29 mouse cellular contexts compared by ENCODE assay signal in the genomic region with DNA sequence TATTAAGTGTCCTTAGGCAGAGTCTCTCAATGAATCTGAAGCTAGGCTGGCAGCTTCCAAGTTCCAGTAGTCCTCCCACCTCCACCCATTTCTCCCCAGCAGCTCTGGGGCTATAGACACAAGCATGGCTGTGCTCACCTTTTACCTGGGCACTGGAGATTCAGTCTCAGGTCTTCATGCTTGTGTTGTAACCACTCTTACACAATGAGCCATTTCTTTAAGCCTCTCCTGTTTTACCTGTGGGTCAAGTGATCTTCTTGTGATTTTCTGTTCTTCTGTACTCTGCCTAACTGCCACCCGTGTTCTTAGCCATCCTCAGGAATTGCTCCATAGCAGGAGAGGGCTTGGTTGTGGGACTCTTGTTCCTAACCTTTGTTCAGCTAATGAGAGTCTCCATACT. TPM values are rescaled to one million over a fixed set of nuclear protein-coding genes. Genes with fewer than 3 reads are reported as not detected.
A peak's percentile ranks its signal among the peaks of the same experiment; 100 is the strongest.
DNase-seq lines count a peak whose midpoint lies in the region; ATAC-seq and TF ChIP-seq lines count a peak whose summit lies in the region.
"Had no signal": no experiment of that assay in that cellular context is flagged by ENCODE, and none has a peak within 500 bp of the region (broad histone marks: within the 10 kb centered on the region; RNA-seq: fewer than 3 reads in every experiment).

No protein-coding gene starts in this region.

- 0 out of 2 replicates have a peak, but pooled peaks have one; percentile 17 for TF ChIP-seq EP300 in lung, postnatal 0 days (IDR thresholded peaks at IDR 0.05)

- H3K36me3 ChIP-seq in lung, postnatal 0 days (ENCODE audit: insufficient read depth, low read length) = no peaks in the 10 kb centered on the region
- H3K36me3 ChIP-seq: embryonic facial prominence, embryonic 10.5 days; embryonic facial prominence, embryonic 12.5 days; forebrain, embryonic 10.5 days; forebrain, embryonic 12.5 days; G1E had no signal

- no peak overlapping the region; the same call in 1 of the 2 replicates for H3K27ac ChIP-seq in lung, postnatal 0 days (ENCODE audit: low read length)
- H3K27ac ChIP-seq: embryonic facial prominence, embryonic 10.5 days; embryonic facial prominence, embryonic 12.5 days; forebrain, embryonic 10.5 days; forebrain, embryonic 12.5 days had no signal

- H3K9ac ChIP-seq in lung, postnatal 0 days (replicated peaks; ENCODE audit: low read depth) = no peak overlapping the region
- H3K9ac ChIP-seq: embryonic facial prominence, embryonic 12.5 days; forebrain, embryonic 12.5 days had no signal

- TF ChIP-seq CTCF in lung, postnatal 0 days (IDR thresholded peaks at IDR 0.05) = no peak
- TF ChIP-seq CTCF in lung, adult 2 months (IDR thresholded peaks at IDR 0.05; ENCODE audit: insufficient read depth, low read length) = no peak

- WGBS in lung, postnatal 0 days = 41% methylated on average over 1 of the region's 1 CpGs
- 73% methylated on average over 1 of the region's 1 CpGs for WGBS in lung, adult 2 months

- no peak overlapping the region for H3K4me2 ChIP-seq in lung, postnatal 0 days (replicated peaks; ENCODE audit: low read depth, low read length)
- H3K4me2 ChIP-seq: embryonic facial prominence, embryonic 12.5 days; forebrain, embryonic 12.5 days had no signal

- TF ChIP-seq POLR2A in lung, adult 2 months (IDR thresholded peaks at IDR 0.05; ENCODE audit: borderline replicate concordance, extremely low read depth, low read depth, low read length) = no peak

- no peaks in the 10 kb centered on the region for H3K27me3 ChIP-seq in lung, postnatal 0 days (replicated peaks; ENCODE audit: insufficient read depth, low read length)
- H3K27me3 ChIP-seq: CH12.LX; embryonic facial prominence, embryonic 12.5 days; forebrain, embryonic 12.5 days had no signal

- no peak overlapping the region for H3K4me3 ChIP-seq in lung, postnatal 0 days (ENCODE audit: low read depth, low read length)
- no peak overlapping the region for H3K4me3 ChIP-seq in lung, adult 2 months (replicated peaks; ENCODE audit: extremely low read depth, low read depth, low read length)
- H3K4me3 ChIP-seq: embryonic facial prominence, embryonic 10.5 days; embryonic facial prominence, embryonic 12.5 days; forebrain, embryonic 10.5 days; forebrain, embryonic 12.5 days had no signal

- DNase-seq in heart, adult 11 months = peak; percentile 83
- no peak for DNase-seq in heart, postnatal 25 days (ENCODE audit: low spot score)
- peak; percentile 68 for DNase-seq in lung, postnatal 0 days (ENCODE audit: low spot score)
- no peak for DNase-seq in lung, postnatal 4 days
- peak; percentile 38 for DNase-seq in lung, postnatal 36 days
- no peak for DNase-seq in lung, adult 2 months
- DNase-seq in frontal cortex, postnatal 14 days (ENCODE audit: low spot score in 2 of 2) = no peak
- DNase-seq: adrenal gland, adult 8-10 months; adrenal gland, postnatal 14 days; adrenal gland, postnatal 36 days; B cell, adult 2 months; cerebellum, adult 11-12 months; cerebellum, adult 2 months; cerebellum, adult 9-10 months; cerebellum, postnatal 10 days; cerebellum, postnatal 25 days had no signal

- peak; percentile 84 for ATAC-seq in lung, postnatal 0 days
- ATAC-seq: activated CD4-positive, CD25-positive, alpha-beta regulatory T cell, adult 4 months; CD4-positive, CD25-positive, alpha-beta regulatory T cell, adult 4 months; forebrain, embryonic 14.5 days; Patski had no signal

- intact Hi-C loops in heart, postnatal 25 days (cut with DNase I) = no loop called here

- H3K9me3 ChIP-seq in lung, postnatal 0 days (ENCODE audit: low read length) = no peaks in the 10 kb centered on the region
- H3K9me3 ChIP-seq: embryonic facial prominence, embryonic 12.5 days; forebrain, embryonic 10.5 days; forebrain, embryonic 12.5 days; G1E had no signal

- no peaks in the 10 kb centered on the region for H3K4me1 ChIP-seq in lung, postnatal 0 days (ENCODE audit: insufficient read depth, low read depth, low read length)
- peaks cover 3% of the 10 kb centered on the region; the same call in 1 of the 2 replicates for H3K4me1 ChIP-seq in lung, adult 2 months (ENCODE audit: control insufficient read depth, insufficient read depth, low read length)
- H3K4me1 ChIP-seq: embryonic facial prominence, embryonic 10.5 days; embryonic facial prominence, embryonic 12.5 days; forebrain, embryonic 10.5 days; forebrain, embryonic 12.5 days had no signal

RNA-seq across cellular contexts. Expression of gene Ptchd3, which starts 60.0 kb away (rescaled TPM):
- under 1 TPM; 0.26 to 0.28 TPM for total RNA-seq in heart, postnatal 25 days (2021)
- polyA plus RNA-seq in lung, postnatal 0 days (2015; fragmentation: Nextera tagmentation; extraction: Ambion mirVana) = 0.06 TPM in 1 of 2 replicates, not detected in the other
- polyA plus RNA-seq in lung, adult 2 months (2012; rRNA removed) = 0.05 TPM in 1 of 2 replicates, not detected in the other
- total RNA-seq: adrenal gland, adult 18-20 months; adrenal gland, adult 8-10 months; adrenal gland, postnatal 14 days; adrenal gland, postnatal 36 days; CH12.LX had no signal
- polyA plus RNA-seq: activated CD4-positive, CD25-positive, alpha-beta regulatory T cell, adult 4 months; CD4-positive, CD25-positive, alpha-beta regulatory T cell, adult 4 months; cerebellum, adult 2 months; cortical plate, adult 2 months; embryonic facial prominence, embryonic 10.5 days; embryonic facial prominence, embryonic 12.5 days; embryonic facial prominence, embryonic 14.5 days; forebrain, embryonic 10.5 days; forebrain, embryonic 12.5 days; forebrain, embryonic 14.5 days; G1E; Patski had no signal

Comparison
In these comparisons a context has a peak if more than half of its experiments do, and no peak if none do; other contexts are left out.
1. DNase-seq: peak in heart, adult 11 months (single experiment), lung, postnatal 0 days (single experiment) and lung, postnatal 36 days (single experiment); none in heart, postnatal 25 days (single experiment), lung, postnatal 4 days (0 of 2), lung, adult 2 months (single experiment) and frontal cortex, postnatal 14 days (0 of 2).